Mouse (Mus musculus): Measurements from ENCODE around the gene Mrps18c.

- TF ChIP-seq CTCF (IDR thresholded peaks at IDR 0.05; ENCODE audit: extremely low read depth, insufficient read depth, insufficient read length, insufficient replicate concordance), result no peak
- no peak for TF ChIP-seq POLR2A (IDR thresholded peaks at IDR 0.05; ENCODE audit: low read depth, low read length)
Measured at GRCm38 (mm10) chr5:100853963-100854362, 55.5 kb downstream of the Mrps18c start.

All from spleen, adult 2 months (tissue).